14 mouse cellular contexts compared by ENCODE assay signal in the genomic region with DNA sequence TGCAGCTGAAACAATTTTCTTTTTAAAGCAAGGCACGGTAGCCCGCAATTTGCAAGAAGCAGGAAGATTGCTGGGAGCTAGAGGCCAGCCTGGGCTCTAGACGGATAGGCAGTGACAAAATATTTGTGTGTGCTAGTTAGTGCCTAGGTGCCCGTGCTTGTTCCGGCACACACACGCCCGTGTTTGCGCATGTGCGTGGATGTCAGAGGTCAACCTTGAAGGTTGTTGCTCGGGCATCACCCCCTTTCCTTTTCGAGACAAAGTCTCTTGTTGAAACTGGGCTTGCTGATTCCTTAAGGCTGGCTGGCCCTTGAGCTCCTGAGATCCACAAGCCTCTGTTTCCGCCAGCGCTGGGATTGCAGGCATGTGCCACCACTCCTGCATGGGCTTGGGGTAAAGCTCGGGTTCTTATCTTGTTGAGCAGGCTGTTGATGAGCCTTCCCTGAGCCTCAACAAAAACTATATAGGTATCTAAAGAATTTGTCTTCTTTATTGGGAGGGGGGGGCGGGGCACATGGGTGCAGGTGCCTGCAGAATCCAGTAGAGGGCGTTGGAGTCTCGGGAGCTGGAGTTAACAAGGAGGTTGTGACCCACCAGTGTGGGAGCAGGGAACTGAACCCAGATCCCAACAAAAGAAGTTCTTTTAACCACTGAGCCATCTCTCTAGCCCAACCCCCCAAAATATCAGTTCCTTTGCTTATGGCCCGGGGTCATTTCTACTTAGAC.
DNase-seq lines count a peak whose midpoint lies in the region; ATAC-seq and TF ChIP-seq lines count a peak whose summit lies in the region.
"Had no signal": no experiment of that assay in that cellular context is flagged by ENCODE, and none has a peak within 500 bp of the region (broad histone marks: within the 10 kb centered on the region; RNA-seq: fewer than 3 reads in every experiment).

No protein-coding gene starts in this region.

- peaks cover 4% of the 10 kb centered on the region; the same call in 1 of the 2 replicates for H3K4me1 ChIP-seq in kidney, postnatal 0 days (replicated peaks; ENCODE audit: insufficient read depth, low read length)
- peaks cover 12% of the 10 kb centered on the region; the same call in 1 of the 2 replicates for H3K4me1 ChIP-seq in kidney, embryonic 14.5 days (ENCODE audit: control insufficient read depth, insufficient read depth, low read length)
- H3K4me1 ChIP-seq in midbrain, embryonic 12.5 days = peaks cover 40% of the 10 kb centered on the region
- no peaks in the 10 kb centered on the region for H3K4me1 ChIP-seq in stomach, postnatal 0 days (replicated peaks; ENCODE audit: control insufficient read depth, insufficient read depth)

- peaks cover 3% of the 10 kb centered on the region; the same call in 1 of the 2 replicates for H3K27me3 ChIP-seq in kidney, postnatal 0 days (ENCODE audit: insufficient read depth, low read length)
- H3K27me3 ChIP-seq in kidney, embryonic 14.5 days (ENCODE audit: control insufficient read depth, insufficient read depth, low read length) = peaks cover 22% of the 10 kb centered on the region
- H3K27me3 ChIP-seq in midbrain, embryonic 12.5 days = peaks cover 94% of the 10 kb centered on the region
- H3K27me3 ChIP-seq in stomach, postnatal 0 days (ENCODE audit: control insufficient read depth, insufficient read depth, low read length) = 0 out of 2 replicates have a peak, but pooled peaks cover 3% of the 10 kb centered on the region

- H3K9me3 ChIP-seq in kidney, postnatal 0 days (replicated peaks; ENCODE audit: low read length) = no peaks in the 10 kb centered on the region
- no peaks in the 10 kb centered on the region for H3K9me3 ChIP-seq in kidney, embryonic 14.5 days (ENCODE audit: control insufficient read depth, low read length)
- no peaks in the 10 kb centered on the region for H3K9me3 ChIP-seq in midbrain, embryonic 12.5 days
- no peaks in the 10 kb centered on the region for H3K9me3 ChIP-seq in stomach, postnatal 0 days (ENCODE audit: control insufficient read depth, low read length)

- H3K9ac ChIP-seq in kidney, postnatal 0 days (ENCODE audit: low read depth, low read length) = no peak overlapping the region
- H3K9ac ChIP-seq in kidney, embryonic 14.5 days (ENCODE audit: low read depth, low read length) = no peak overlapping the region
- no peak overlapping the region for H3K9ac ChIP-seq in midbrain, embryonic 12.5 days (replicated peaks)
- H3K9ac ChIP-seq in stomach, postnatal 0 days (ENCODE audit: low read length) = no peak overlapping the region

- no peak for ATAC-seq in kidney, postnatal 0 days (replicated peaks; ENCODE audit: low FRiP score, low read depth)
- ATAC-seq in kidney, embryonic 14.5 days (ENCODE audit: low FRiP score, low TSS enrichment) = no peak
- no peak for ATAC-seq in midbrain, embryonic 12.5 days (ENCODE audit: low FRiP score, low read depth)
- no peak for ATAC-seq in stomach, postnatal 0 days (ENCODE audit: low FRiP score, low TSS enrichment)
- no peak for ATAC-seq in cerebellum, adult (ENCODE audit: insufficient number of reproducible peaks, low FRiP score, low TSS enrichment)
- ATAC-seq: intestine, embryonic 16.5 days; lung, postnatal 0 days had no signal

- H3K4me3 ChIP-seq in kidney, postnatal 0 days (replicated peaks; ENCODE audit: low read depth, low read length) = no peak overlapping the region
- no peak overlapping the region for H3K4me3 ChIP-seq in kidney, embryonic 14.5 days (ENCODE audit: low read length)
- H3K4me3 ChIP-seq in midbrain, embryonic 12.5 days = no peak overlapping the region
- H3K4me3 ChIP-seq in stomach, postnatal 0 days (ENCODE audit: low read depth, low read length) = no peak overlapping the region

- TF ChIP-seq CTCF in kidney, postnatal 0 days (IDR thresholded peaks at IDR 0.05; ENCODE audit: low read depth) = 0 out of 2 replicates have a peak, but pooled peaks have one; percentile 3
- peak; percentile 17; the same call in 1 of the 2 replicates for TF ChIP-seq CTCF in stomach, postnatal 0 days (IDR thresholded peaks at IDR 0.05; ENCODE audit: low read depth)

- no peaks in the 10 kb centered on the region for H3K36me3 ChIP-seq in kidney, postnatal 0 days (ENCODE audit: insufficient read depth, low read length)
- H3K36me3 ChIP-seq in kidney, embryonic 14.5 days (ENCODE audit: control insufficient read depth, insufficient read depth, low read length) = no peaks in the 10 kb centered on the region
- H3K36me3 ChIP-seq in midbrain, embryonic 12.5 days = no peaks in the 10 kb centered on the region
- H3K36me3 ChIP-seq in stomach, postnatal 0 days (ENCODE audit: control insufficient read depth, insufficient read depth, low read length) = no peaks in the 10 kb centered on the region

- TF ChIP-seq EP300 in stomach, postnatal 0 days (optimal IDR thresholded peaks at IDR 0.05) = no peak

- H3K27ac ChIP-seq in kidney, postnatal 0 days = no peak overlapping the region
- no peak overlapping the region for H3K27ac ChIP-seq in kidney, embryonic 14.5 days (ENCODE audit: low read depth, low read length)
- peak overlapping the region; percentile 72 for H3K27ac ChIP-seq in midbrain, embryonic 12.5 days (replicated peaks)
- H3K27ac ChIP-seq in stomach, postnatal 0 days (replicated peaks) = no peak overlapping the region

- H3K4me2 ChIP-seq in kidney, postnatal 0 days (ENCODE audit: low read length) = no peak overlapping the region
- H3K4me2 ChIP-seq in kidney, embryonic 14.5 days (replicated peaks; ENCODE audit: low read depth, low read length) = no peak overlapping the region
- H3K4me2 ChIP-seq in midbrain, embryonic 12.5 days (replicated peaks) = no peak overlapping the region
- H3K4me2 ChIP-seq in stomach, postnatal 0 days (replicated peaks; ENCODE audit: low read depth) = no peak overlapping the region

- DNase-seq in embryo, embryonic 9.5 days (ENCODE audit: extremely low spot score) = peak; percentile 24
- DNase-seq in embryo, embryonic 11 days = no peak
- no peak for DNase-seq in kidney, postnatal 0 days (ENCODE audit: low spot score)
- no peak for DNase-seq in stomach, postnatal 0 days (ENCODE audit: low spot score)
- DNase-seq in left cerebral cortex, adult 11 months (ENCODE audit: low spot score) = no peak
- DNase-seq: cerebellum, adult 8-10 months; kidney, postnatal 36 days; right cerebral cortex, postnatal 14 days; thymus, postnatal 4 days had no signal

- 41% methylated on average over 18 of the region's 18 CpGs for WGBS in kidney, postnatal 0 days
- WGBS in kidney, embryonic 14.5 days = 36% methylated on average over 18 of the region's 18 CpGs
- WGBS in midbrain, embryonic 12.5 days = 32% methylated on average over 18 of the region's 18 CpGs
- 37% methylated on average over 18 of the region's 18 CpGs for WGBS in stomach, postnatal 0 days
